Mouse (Mus musculus) heart, postnatal 4 days (tissue): ENCODE data around the gene Dlx1. TPM values are rescaled to one million over a fixed set of nuclear protein-coding genes. Genes with fewer than 3 reads are reported as not detected.

Experiments used
- DNase-seq: peaks from one replicate; pipeline ENCODE4 v3.0.0; 2021
- total RNA-seq, 2 experiments: library from RNA; stranded (reverse); gene quantifications; 2 replicates each; pipeline ENCODE4 v1.2.3; 2021

Dlx1 gene
- total RNA-seq, 2 experiments from 2014 or later, result 0.14 to 0.43 TPM

- peak; percentile 28 for DNase-seq
Observed at GRCm38 (mm10) chr2:71546640-71547071, 18.7 kb downstream of the Dlx1 start, which contains the start of gene Dlx2. Gene Dlx2, minus strand, starts transcription at chr2:71546754.

GRCm38 (mm10) chr2:71547829-71548228 lies 19.9 kb downstream of the Dlx1 start:
- DNase-seq, result peak; percentile 85

GRCm38 (mm10) chr2:71550330-71550729 lies 22.4 kb downstream of the Dlx1 start:
- DNase-seq, result no peak

- no peak for DNase-seq
Observed at GRCm38 (mm10) chr2:71551704-71552103, 23.8 kb downstream of the Dlx1 start.

DNA sequence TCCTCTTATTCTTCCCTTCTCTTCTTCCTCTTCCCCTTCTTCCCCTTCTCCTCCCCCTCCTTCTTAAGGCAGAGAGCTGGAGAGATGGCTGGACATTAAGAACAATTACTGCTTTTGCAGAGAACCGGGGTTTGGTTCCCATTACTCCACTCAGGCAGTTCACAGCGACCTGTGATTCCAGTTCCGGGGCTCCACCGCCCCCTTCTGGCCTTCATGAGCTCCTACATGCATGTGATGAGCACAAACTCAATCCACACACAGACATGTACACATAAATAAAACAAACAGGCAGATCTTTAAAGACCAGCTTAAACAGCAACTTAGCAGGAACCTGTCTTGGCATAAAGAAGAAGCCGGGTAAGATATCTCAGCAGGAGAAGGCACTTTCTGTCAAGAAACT lies 28.2 kb downstream of the Dlx1 start:
- no peak for DNase-seq

DNA sequence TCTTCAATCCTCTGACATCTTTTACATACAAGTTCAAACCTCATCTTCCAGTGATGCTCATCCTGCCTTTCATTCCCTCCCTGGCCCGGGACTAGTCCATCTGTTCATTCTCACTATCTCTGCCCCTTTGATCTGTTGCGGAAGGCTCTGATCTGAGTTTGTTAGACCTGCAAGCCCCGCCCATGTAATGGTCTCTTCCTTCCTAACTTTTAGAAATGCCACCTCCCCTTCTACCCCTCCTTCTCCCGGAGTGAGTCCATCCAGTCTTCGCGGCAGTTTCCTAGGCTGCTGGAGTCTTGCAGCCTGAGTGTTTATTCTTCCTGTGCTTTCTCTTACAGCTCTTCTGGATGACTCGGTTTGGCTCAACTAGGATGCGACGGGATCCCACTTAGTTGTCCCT lies 38.6 kb downstream of the Dlx1 start:
- no peak for DNase-seq

GRCm38 (mm10) chr2:71573736-71574135 lies 45.8 kb downstream of the Dlx1 start:
- no peak for DNase-seq

DNA sequence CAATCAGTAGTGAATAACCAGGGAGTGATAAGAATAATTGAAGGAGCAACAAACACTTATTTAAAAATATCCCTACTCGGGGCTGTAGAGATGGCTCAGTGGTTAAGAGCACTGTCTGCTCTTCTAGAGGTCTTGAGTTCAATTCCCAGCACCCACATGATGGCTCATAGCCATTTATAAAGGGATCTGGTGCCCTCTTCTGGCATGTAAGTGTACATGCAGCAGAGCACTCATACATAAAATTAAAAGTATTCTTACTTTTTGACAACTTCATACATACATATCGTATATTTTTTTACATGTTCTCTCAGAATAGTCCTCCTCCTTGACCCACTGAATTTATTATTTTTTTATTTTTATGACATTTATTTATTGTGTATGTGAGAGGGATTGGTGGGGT lies 49.1 kb downstream of the Dlx1 start:
- no peak for DNase-seq

- DNase-seq, result peak; percentile 77
Observed at GRCm38 (mm10) chr2:71580632-71581466, 52.9 kb downstream of the Dlx1 start.

DNA sequence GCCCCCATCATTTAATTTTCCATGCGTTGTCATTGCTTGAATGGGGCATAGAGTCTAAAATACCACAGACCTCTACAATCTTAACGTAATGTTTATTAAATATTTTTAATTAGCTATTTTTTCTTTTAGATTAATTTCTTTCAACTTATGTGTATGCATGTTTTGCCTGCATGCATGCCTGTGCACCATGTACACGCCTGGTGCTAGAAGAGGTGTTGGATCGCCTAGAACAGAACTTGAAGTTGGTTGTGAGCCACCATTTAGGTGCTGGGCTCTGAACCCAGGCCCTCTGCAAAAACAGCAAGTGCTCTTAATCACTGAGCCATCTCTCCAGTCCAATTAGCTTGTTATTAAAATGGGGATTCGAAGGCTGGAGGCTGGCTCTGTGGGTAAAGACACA lies 53.6 kb downstream of the Dlx1 start:
- DNase-seq, result no peak

Other genes with a start within 250 kb of the Dlx1 start
- gene Slc25a12, start 160.4 kb upstream of the Dlx1 start, total RNA-seq, result 100 to 1,000 TPM; 175 to 176 TPM
- gene Hat1, start 139.2 kb upstream of the Dlx1 start, total RNA-seq, result 10 to 100 TPM; 75.3 to 76.0 TPM
- 10 to 100 TPM; 35.1 to 37.1 TPM for gene Metap1d, start 74.8 kb upstream of the Dlx1 start, total RNA-seq
- under 1 TPM in 1 of 2 experiments, not detected in 1; 0.11 TPM for gene Dlx2, start 18.6 kb downstream of the Dlx1 start, total RNA-seq
- 100 to 1,000 TPM; 104 to 114 TPM for gene Itga6, start 217.5 kb downstream of the Dlx1 start, total RNA-seq